Mouse (Mus musculus): ENCODE measurements around the gene Lrrc36. TPM values are rescaled to one million over a fixed set of nuclear protein-coding genes. Genes with fewer than 3 reads are reported as not detected.
A peak's percentile ranks its signal among the peaks of the same experiment; 100 is the strongest.

The Lrrc36 gene
- total and polyA plus RNA-seq, 2 experiments from 2014 or later: 0.23 to 0.56 TPM

DNA sequence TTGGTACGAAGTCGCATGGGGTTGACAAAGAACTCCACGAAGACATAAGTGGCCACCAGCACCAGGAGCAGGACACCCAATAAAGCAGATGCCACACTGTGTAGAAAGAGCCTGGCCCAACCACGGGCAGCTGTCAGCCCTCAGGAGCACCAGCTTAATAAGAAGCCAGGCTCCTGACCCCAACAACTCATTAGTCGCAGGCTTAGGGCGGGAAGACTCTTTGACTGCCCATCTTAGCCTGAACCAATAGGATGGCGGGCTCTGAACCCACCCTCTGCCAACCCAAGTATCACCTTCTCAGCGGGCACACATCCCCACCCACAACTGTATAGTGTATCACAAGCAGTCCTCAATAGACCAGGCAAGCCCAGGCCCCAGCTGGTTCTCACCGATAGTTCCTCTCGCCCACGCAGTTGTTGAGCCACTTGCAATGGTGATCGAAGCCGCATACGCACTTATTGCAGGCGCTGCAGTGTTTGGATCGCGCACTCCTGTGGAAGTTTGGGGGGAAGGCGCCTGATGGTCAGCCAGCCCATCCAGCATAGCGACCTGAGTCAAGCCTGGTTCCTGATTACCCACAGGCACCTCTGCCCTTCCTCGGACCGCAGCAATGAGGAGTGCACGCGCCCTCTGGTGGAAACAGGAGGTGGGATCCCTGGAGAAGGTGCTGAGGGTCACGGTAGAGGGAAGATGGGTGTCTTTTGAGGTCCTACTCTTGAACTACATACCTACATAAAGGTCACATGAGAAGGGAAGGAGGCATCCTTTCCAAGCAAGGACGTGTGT is 63.5 kb downstream of the Lrrc36 start:
- TF ChIP-seq CTCF (IDR thresholded peaks at IDR 0.05; ENCODE audit: low read depth) (peak; percentile 85), EP300 (IDR thresholded peaks at IDR 0.05; ENCODE audit: low read depth) (no peak)
- no peaks in the 10 kb centered on the region for H3K27me3 ChIP-seq (ENCODE audit: control insufficient read depth, insufficient read depth, low read length)
- no peak overlapping the region for H3K9ac ChIP-seq (replicated peaks; ENCODE audit: low read depth, low read length)
- peak; percentile 59 for DNase-seq (ENCODE audit: low spot score)
- H3K4me2 ChIP-seq (ENCODE audit: low read depth, low read length): no peak overlapping the region
- ATAC-seq (ENCODE audit: insufficient read depth, low read depth): no peak
- WGBS: 47% methylated on average over 25 of the region's 25 CpGs
- H3K4me3 ChIP-seq (ENCODE audit: low read depth, low read length): no peak overlapping the region
- H3K4me1 ChIP-seq (ENCODE audit: control insufficient read depth, insufficient read depth): peaks cover 18% of the 10 kb centered on the region
- no peaks in the 10 kb centered on the region for H3K9me3 ChIP-seq (replicated peaks; ENCODE audit: control insufficient read depth, low read length)
- H3K27ac ChIP-seq (ENCODE audit: low read depth): no peak overlapping the region
- peaks cover 25% of the 10 kb centered on the region for H3K36me3 ChIP-seq (replicated peaks; ENCODE audit: control insufficient read depth, insufficient read depth, low read length)

DNA sequence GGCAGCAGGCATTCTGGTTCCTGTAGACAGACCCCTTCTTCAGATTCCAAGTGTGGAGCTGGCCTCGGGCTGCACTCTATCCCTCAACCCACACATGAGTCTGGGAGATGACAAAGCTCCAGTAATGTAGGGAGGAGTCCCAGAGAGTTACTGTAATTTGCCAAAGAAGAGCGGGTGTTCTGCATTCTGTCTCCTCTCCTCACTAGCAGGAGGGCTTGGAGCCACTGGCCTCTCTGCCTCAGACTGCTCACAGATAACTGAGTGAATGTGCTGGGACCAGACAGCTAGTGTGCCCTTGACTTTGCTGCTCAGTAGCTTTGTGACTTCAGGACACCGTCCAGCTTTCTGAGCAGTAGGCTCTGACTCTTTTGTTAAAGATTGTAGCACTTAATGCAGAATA is 64.4 kb downstream of the Lrrc36 start:
- WGBS: 32% methylated on average over 3 of the region's 3 CpGs
- no peak overlapping the region for H3K4me3 ChIP-seq (ENCODE audit: low read depth, low read length)
- H3K9me3 ChIP-seq (replicated peaks; ENCODE audit: control insufficient read depth, low read length): no peaks in the 10 kb centered on the region
- DNase-seq (ENCODE audit: low spot score) (no peak), ATAC-seq (ENCODE audit: insufficient read depth, low read depth) (no peak)
- TF ChIP-seq EP300 (IDR thresholded peaks at IDR 0.05; ENCODE audit: low read depth) (no peak), CTCF (IDR thresholded peaks at IDR 0.05; ENCODE audit: low read depth) (no peak)
- no peak overlapping the region for H3K4me2 ChIP-seq (ENCODE audit: low read depth, low read length)
- no peaks in the 10 kb centered on the region for H3K27me3 ChIP-seq (ENCODE audit: control insufficient read depth, insufficient read depth, low read length)
- H3K4me1 ChIP-seq (ENCODE audit: control insufficient read depth, insufficient read depth): peaks cover 16% of the 10 kb centered on the region
- H3K27ac ChIP-seq (ENCODE audit: low read depth): peak overlapping the region; percentile 55
- H3K9ac ChIP-seq (replicated peaks; ENCODE audit: low read depth, low read length): no peak overlapping the region; the same call in 1 of the 2 replicates
- H3K36me3 ChIP-seq (replicated peaks; ENCODE audit: control insufficient read depth, insufficient read depth, low read length): peaks cover 21% of the 10 kb centered on the region

- ATAC-seq (ENCODE audit: insufficient read depth, low read depth): no peak
These were observed 67.6 kb downstream of the Lrrc36 start for GRCm38 (mm10) chr8:105481013-105481412.

GRCm38 (mm10) chr8:105481453-105481852 is 68.1 kb downstream of the Lrrc36 start:
- H3K9ac ChIP-seq (replicated peaks; ENCODE audit: low read depth, low read length): no peak overlapping the region
- DNase-seq (ENCODE audit: low spot score): no peak

More at GRCm38 (mm10) chr8:105481013-105481412, 67.6 kb downstream of the Lrrc36 start:
- peaks cover 5% of the 10 kb centered on the region; the same call in 1 of the 2 replicates for H3K4me1 ChIP-seq (ENCODE audit: control insufficient read depth, insufficient read depth)
- H3K9ac ChIP-seq (replicated peaks; ENCODE audit: low read depth, low read length): no peak overlapping the region
- no peaks in the 10 kb centered on the region for H3K27me3 ChIP-seq (ENCODE audit: control insufficient read depth, insufficient read depth, low read length)
- no peak for DNase-seq (ENCODE audit: low spot score)
- no peak overlapping the region for H3K27ac ChIP-seq (ENCODE audit: low read depth)
- H3K36me3 ChIP-seq (replicated peaks; ENCODE audit: control insufficient read depth, insufficient read depth, low read length): peaks cover 20% of the 10 kb centered on the region
- TF ChIP-seq EP300 (IDR thresholded peaks at IDR 0.05; ENCODE audit: low read depth) (no peak), CTCF (IDR thresholded peaks at IDR 0.05; ENCODE audit: low read depth) (no peak)
- no peaks in the 10 kb centered on the region for H3K9me3 ChIP-seq (replicated peaks; ENCODE audit: control insufficient read depth, low read length)
- H3K4me2 ChIP-seq (ENCODE audit: low read depth, low read length): no peak overlapping the region
- 38% methylated on average over 2 of the region's 2 CpGs for WGBS
- H3K4me3 ChIP-seq (ENCODE audit: low read depth, low read length): no peak overlapping the region

GRCm38 (mm10) chr8:105482123-105482522 is 68.8 kb downstream of the Lrrc36 start:
- no peak for ATAC-seq (ENCODE audit: insufficient read depth, low read depth)
- no peaks in the 10 kb centered on the region for H3K27me3 ChIP-seq (ENCODE audit: control insufficient read depth, insufficient read depth, low read length)
- no peak overlapping the region for H3K27ac ChIP-seq (ENCODE audit: low read depth)
- H3K4me2 ChIP-seq (ENCODE audit: low read depth, low read length): no peak overlapping the region
- H3K4me1 ChIP-seq (ENCODE audit: control insufficient read depth, insufficient read depth): peaks cover 5% of the 10 kb centered on the region; the same call in 1 of the 2 replicates
- 83% methylated on average over 8 of the region's 8 CpGs for WGBS
- no peaks in the 10 kb centered on the region for H3K9me3 ChIP-seq (replicated peaks; ENCODE audit: control insufficient read depth, low read length)
- DNase-seq (ENCODE audit: low spot score): no peak
- TF ChIP-seq CTCF (IDR thresholded peaks at IDR 0.05; ENCODE audit: low read depth) (no peak), EP300 (IDR thresholded peaks at IDR 0.05; ENCODE audit: low read depth) (no peak)
- no peak overlapping the region for H3K9ac ChIP-seq (replicated peaks; ENCODE audit: low read depth, low read length)
- no peak overlapping the region for H3K4me3 ChIP-seq (ENCODE audit: low read depth, low read length)
- peaks cover 20% of the 10 kb centered on the region for H3K36me3 ChIP-seq (replicated peaks; ENCODE audit: control insufficient read depth, insufficient read depth, low read length)

More at GRCm38 (mm10) chr8:105481453-105481852, 68.1 kb downstream of the Lrrc36 start:
- Histone ChIP-seq H3K4me3 (ENCODE audit: low read depth, low read length) (no peak overlapping the region), H3K36me3 (replicated peaks; ENCODE audit: control insufficient read depth, insufficient read depth, low read length) (peaks cover 20% of the 10 kb centered on the region), H3K27ac (ENCODE audit: low read depth) (no peak overlapping the region), H3K4me1 (ENCODE audit: control insufficient read depth, insufficient read depth) (peaks cover 5% of the 10 kb centered on the region; the same call in 1 of the 2 replicates), H3K4me2 (ENCODE audit: low read depth, low read length) (no peak overlapping the region), H3K9me3 (replicated peaks; ENCODE audit: control insufficient read depth, low read length) (no peaks in the 10 kb centered on the region), H3K27me3 (ENCODE audit: control insufficient read depth, insufficient read depth, low read length) (no peaks in the 10 kb centered on the region)
- WGBS: 75% methylated on average over 6 of the region's 6 CpGs
- TF ChIP-seq CTCF (IDR thresholded peaks at IDR 0.05; ENCODE audit: low read depth): peak; percentile 56
- TF ChIP-seq EP300 (IDR thresholded peaks at IDR 0.05; ENCODE audit: low read depth): no peak
- ATAC-seq (ENCODE audit: insufficient read depth, low read depth): no peak

Measured in heart, postnatal 0 days (tissue).